Mouse (Mus musculus): Measurements from ENCODE around the gene Kif15.

Gene Kif15

DNA sequence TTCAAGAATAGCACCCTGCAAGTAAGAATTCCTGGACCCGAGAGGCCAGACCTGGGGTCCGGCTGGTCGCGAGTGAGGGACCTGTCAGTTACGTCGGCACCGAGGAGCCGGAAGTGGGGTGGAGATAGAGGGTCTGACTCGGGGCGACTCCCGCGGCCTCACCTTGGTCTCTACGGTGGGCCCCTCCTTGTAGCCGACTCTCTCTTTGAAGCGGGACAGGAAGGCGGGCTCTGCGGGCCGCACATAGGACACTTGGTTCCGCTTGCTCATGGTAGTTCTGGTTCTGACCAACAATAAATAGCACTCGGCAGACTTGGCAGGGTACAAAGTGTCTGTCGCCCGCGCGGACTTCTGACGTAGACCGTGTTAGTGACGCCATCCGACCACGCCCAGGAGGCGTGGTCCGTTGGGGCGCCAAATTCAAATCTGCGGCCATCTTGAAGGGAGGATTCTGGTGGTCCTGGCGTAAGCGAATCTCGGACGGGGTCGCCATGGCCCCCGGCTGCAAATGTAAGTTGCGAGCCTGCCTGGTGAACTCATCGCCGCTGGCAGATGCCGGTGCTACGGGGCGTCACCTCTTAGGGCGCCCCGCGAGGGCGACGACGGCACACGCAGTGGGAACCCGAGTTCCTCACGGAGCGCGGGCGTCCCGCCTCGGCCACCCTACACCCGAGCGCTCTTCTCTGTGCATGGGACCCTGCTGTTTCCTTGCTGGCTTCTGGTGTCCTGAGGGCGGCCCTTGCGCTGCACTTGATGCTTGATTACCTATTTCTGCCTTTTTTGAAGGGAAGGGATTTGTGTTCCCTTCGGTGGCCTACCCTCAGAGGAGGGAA is at the start of gene Kif15, which contains the start of gene 1110059G10Rik:
Kif15 (plus strand) TSS at position 404 of the 833 bp plus-strand sequence.
1110059G10Rik (minus strand) TSS at position 358 of the 833 bp plus-strand sequence.
- peak; percentile 98 for DNase-seq (ENCODE audit: low read depth, low spot score)

DNA sequence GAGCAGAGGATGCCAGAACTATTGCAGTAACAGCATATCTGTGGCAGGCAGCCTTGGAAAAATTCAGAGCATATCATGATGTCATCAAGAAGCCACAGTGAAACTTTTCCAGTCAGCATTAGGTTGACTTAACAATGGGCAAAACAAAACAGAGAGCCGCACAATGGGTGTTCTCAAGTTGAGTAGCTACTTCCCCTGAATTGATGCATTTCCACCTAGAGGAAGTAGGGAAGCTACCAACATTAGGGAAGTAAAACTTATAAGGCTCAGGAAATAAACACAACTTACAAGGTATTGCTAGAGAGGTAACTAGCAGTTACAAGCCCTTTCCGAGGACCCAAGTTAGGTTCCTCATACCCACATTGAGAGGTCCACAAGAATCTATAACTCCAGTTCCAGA is 49.8 kb upstream of the Kif15 start:
- no peak for DNase-seq (ENCODE audit: low read depth, low spot score)

DNA sequence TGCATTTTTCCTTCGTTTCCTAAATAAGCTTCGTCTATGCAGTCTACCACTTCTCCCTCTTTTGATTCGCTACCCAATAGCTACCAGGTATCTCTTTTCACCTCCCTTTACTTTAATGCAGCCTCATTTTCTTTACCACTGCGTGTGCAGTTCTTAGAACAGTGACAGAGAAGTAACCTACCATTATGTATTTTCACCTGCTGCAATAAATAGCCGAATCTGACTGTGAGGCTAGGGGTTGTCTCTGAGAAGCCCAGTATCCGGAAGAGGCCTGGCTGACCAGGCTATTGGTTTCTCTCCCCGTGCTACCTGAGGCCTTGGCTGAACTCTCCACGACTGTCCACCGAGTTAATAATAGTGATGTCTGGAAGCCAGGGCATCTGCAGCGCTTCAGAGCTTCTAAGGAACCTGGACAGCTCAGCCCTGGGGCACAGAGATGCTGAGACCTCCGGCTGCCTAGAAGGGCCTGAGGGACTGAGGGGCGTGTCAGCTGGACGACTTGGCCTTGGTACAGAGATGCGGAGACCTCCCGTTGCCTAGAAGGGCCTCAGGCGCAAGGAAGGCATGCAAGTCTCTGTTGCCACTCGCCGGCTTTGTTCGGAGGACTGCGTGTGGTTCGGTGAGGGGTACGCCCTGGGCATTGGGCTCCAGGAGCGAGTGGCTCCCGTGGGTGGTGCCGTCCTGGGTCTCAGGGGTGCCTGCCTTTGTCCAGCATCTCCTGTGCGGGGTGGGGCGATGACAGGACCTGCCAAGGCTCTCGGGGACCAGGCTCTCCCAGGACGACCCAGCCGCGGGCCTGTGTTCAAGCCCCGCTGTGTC is 47.9 kb upstream of the Kif15 start:
- DNase-seq (ENCODE audit: low read depth, low spot score): peak; percentile 87

DNA sequence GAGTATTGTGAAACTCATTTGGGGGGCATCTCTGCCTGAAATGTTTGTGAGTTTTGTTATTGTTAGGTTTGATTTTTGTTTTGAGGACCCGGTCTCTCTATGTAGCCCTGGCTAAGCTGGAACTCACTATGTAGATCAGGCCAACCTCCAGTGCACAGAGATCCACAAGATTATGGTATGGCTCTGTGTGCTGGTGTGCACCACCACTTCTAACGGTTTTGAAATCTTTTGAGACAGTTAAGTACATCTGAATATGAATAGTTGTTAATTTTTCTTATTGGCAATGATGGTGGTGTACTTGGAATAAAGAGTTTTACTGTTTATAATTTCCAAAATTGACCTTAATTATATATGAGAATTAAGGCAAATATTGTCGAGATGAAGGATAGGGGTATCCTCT is 28.4 kb upstream of the Kif15 start:
- DNase-seq (ENCODE audit: low read depth, low spot score): no peak

DNA sequence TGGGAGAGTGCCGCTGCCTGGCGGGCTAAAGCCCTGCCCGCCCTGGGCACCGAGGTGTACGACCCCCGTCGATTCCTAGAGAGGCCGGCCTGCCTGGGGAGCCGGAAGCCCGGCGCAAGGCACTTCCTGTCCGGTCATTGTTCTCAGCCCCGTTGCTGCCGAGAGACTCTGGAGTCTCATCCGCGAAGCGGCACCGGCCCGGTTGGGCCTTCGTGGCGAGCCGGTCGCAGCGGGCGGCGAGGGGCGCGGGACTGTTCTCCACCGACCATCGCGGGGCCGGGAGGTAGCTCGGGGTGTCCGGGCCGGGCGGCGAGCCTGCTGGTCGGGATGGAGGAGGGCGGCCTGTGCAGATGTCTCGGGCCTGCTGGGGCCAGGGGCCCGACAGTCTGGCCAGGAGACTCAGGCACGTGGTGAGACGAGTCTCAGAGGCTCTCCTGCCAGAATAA is 27.9 kb upstream of the Kif15 start, which contains the start of gene Zfp105:
Zfp105 (plus strand) TSS at position 137 of the 446 bp plus-strand sequence.
- DNase-seq (ENCODE audit: low read depth, low spot score): peak; percentile 85

GRCm38 (mm10) chr9:122928915-122929314 is 21.9 kb upstream of the Kif15 start:
- no peak for DNase-seq (ENCODE audit: low read depth, low spot score)

DNA sequence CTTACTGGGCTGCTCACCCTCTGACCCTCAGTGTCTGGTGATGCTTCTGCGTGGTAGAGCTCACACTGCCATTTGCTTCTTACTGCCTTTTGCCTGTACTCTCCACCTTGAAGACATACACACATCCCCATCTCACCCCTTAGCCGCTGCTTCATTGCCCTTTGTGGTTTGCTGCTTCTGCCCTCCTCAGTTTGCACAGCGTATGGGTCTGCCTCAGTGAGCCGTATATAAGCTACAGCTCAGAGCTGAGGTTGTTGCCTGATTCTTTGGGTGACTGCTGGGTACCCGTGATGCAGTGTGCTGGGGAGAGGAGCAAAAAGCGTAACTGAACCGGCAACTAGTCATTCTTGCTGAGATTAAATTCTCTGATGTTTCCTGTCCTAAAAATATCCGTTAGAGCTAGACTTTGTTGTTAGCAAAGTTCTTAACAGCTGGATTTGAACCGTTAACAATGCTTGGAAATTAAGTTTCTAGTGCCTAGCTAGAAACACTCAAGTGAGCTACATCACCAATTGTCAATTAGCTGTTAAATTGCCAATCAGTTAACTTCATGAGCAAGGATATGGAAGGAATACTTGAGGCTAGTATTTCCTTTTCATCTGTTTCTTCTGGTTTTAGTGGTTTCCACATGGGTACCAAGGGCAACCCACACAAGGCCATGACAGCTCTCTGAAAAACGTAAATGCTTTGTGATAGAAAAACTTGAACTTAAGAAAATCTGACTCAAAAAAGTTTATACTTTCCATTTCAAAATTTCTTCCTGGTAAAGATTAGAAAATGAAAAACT is 47.8 kb downstream of the Kif15 start:
- no peak for DNase-seq (ENCODE audit: low read depth, low spot score)

- DNase-seq (ENCODE audit: low read depth, low spot score): no peak
Observed at GRCm38 (mm10) chr9:122999193-122999586, 48.3 kb downstream of the Kif15 start.

GRCm38 (mm10) chr9:123004718-123005117 is 53.9 kb downstream of the Kif15 start:
- no peak for DNase-seq (ENCODE audit: low read depth, low spot score)

- DNase-seq (ENCODE audit: low read depth, low spot score): peak; percentile 8
Observed at GRCm38 (mm10) chr9:123006071-123006470, 55.2 kb downstream of the Kif15 start.

- peak; percentile 86 for DNase-seq (ENCODE audit: low read depth, low spot score)
Observed at GRCm38 (mm10) chr9:123020995-123021631, 70.3 kb downstream of the Kif15 start, which contains the start of gene Tmem42. TSS of gene Tmem42 (plus strand) at chr9:123021326.

DNA sequence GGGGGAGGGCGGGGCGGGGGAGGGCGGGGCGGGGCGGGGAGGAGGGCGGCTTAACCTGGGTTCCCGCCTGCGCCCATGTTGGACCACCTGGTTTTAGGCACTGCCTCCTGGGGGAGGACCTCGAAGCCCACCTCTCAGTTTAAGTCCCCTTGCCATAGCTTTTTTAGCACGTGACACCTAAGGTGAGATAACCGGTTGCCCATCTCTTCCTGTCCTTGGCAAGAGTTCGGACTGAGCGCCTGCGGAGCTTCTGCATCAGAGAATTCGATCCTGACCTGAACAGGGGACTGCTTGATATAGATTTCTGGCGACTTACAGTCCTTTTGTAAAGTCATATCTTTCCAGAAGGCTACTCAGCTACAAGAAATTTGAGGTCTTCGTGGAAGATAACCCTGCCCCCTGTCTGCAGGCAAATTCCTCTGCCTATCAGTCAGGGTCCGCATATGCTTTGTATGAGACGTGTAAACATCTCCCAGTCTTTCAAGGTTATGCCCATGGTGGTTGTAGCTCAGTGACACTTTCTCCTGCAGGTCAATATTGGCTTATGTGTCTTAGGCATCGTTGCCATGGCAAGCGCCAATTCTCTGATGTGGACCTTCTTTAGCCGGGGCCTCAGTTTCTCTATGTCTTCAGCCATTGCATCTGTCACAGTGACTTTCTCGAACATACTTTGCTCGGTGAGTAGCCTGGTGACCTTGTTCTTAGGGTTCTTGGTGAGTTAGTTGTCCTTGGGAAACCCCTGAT is 71.0 kb downstream of the Kif15 start:
- peak; percentile 40 for DNase-seq (ENCODE audit: low read depth, low spot score)

- no peak for DNase-seq (ENCODE audit: low read depth, low spot score)
Observed at GRCm38 (mm10) chr9:123024201-123024600, 73.4 kb downstream of the Kif15 start.

DNA sequence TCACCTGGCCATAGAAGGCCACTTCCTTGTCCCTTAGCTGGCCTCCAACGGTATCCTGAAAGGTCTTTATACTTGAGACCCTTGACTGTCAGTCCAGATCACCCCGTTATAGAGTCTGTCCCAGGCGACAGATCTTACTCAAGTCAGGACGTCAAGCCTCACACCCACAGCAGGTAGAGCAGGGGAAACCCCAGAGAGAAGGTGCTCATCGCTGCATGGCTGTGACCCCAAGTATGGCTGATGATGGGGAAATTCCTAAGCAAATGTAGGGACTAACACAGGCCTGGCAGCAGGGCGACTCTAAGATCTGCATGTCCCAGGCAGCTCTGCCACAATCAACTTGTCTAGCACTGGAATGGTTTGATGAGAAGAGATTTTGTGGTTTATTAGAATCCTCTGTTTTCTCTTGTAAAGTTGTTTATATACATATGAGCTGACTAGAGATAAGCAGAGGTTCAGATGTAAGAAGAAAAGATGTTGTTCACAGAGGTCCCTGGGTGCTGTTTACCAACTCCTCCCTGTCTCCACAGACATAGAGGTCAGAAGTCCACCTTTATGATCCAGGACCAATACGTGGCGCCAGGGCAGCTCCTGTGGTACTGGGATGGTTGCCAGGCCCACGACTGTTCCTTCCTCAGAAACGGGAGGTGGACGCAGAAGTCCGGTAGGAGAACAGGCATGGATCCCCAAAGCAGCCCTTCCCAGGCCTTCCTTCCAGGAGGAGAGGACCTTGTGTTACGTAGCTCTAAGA is 80.8 kb downstream of the Kif15 start:
- DNase-seq (ENCODE audit: low read depth, low spot score): no peak

DNA sequence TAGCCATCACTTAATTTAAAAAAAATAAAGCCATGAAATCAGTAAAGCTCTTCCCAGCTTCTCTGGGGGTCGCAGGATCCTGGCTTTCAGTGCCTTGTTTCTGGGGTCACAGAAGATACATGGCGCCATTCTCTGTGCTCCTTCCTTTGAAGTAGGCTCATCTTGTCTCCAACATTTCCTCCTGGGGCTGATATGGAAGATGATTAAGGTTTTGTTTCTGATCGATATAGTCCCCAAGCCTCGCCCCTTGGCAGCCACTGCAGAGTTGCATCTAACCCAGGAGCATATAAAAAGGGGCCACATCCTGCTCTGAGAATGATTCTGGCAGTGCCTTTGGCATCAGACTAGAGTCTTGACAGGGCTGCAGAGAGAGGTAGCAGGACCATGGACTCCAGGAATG is 83.6 kb downstream of the Kif15 start, which contains the start of gene Tgm4:
Tgm4 (plus strand) TSS at position 301 of the 400 bp plus-strand sequence.
- no peak for DNase-seq (ENCODE audit: low read depth, low spot score)

DNA sequence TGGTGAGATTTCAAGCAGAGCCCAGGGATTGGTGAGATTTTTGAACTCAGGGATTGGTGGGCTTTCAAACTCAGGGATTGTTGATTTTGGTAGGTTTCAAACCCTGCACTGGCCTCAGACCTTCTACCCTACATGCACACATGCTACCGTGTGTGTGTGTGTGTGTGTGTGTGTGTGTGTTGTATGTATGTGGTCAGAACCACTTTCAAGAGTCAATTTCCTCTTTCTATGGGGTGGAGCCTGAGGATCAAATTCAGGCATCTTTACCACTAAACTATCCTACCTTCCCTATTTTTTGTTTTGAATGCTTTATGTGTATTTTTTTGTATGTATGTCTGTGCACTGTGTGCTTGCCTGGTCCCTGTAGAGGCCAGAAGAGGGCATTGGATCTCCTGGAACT is 96.8 kb downstream of the Kif15 start:
- DNase-seq (ENCODE audit: low read depth, low spot score): no peak

DNA sequence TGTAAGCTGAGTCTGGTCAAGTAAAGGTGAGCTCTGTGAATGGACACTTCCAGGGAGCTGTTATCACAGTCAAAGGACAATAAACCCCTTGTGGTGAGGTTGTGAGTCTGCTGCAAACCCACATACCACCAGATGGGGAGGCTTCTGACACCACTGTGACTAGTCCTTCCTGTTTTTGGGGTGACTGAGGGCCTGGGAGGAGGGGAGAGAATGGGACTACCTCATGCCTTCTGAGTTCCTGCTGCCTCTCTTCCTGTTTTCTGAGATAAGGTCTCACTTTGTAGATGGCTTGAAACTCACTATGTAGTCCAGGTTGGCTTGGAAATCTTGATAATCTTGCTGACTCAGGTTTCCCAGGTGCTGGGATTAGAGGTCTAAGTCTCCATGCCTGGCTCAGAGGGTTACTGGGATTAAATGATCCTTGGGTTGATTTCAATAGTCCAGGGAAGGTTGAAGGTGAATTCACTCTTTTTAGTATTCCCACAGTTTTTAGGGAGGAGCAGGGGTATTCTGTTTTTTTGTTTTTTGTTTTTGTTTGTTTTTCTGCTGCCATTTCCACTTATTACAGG is 108.0 kb downstream of the Kif15 start:
- no peak for DNase-seq (ENCODE audit: low read depth, low spot score)

DNA sequence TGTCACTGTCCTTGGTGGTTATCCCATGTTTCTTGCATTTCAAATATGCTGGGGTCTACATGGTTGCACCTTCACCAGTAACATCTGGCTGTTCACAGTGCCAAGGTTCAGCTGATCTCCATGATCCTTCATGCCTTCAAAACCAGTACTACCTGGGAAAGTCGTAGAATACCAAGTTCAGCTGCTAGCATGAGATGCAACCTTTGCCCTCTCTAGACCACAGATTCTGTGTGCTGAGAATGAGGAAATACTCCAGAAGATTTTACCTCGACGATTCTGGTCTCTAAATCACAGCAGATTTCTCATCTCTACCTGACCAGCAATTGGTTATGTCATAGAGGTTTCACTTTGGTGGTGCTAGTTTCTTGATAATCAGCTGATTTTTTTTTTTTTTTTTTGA is 109.3 kb downstream of the Kif15 start:
- no peak for DNase-seq (ENCODE audit: low read depth, low spot score)

Data from mesoderm, embryonic 11.5 days (tissue).